Mouse (Mus musculus) limb, embryonic 11.5 days (tissue): ENCODE measurements around the gene Plcl2. TPM values are rescaled to one million over a fixed set of nuclear protein-coding genes. Genes with fewer than 3 reads are reported as not detected.
"Not testable (repeated sequence)": the region's sequence is repeated elsewhere in the genome, so short reads cannot be mapped to it uniquely, and the experiment has no call there.

Source experiments
- ATAC-seq: fragments of 200-750 bp; cut with Nextera tagmentation; 2 replicates; pipeline ENCODE4 v1.8.0; 2017; ENCODE audit warnings: low read depth; ENCODE audit not compliant: insufficient number of reproducible peaks, low FRiP score, low TSS enrichment
- DNase-seq: peaks from one replicate; pipeline ENCODE4 v3.0.0-alpha.2; 2015; ENCODE audit warnings: low spot score
- H3K27ac ChIP-seq: fragments of 300-500 bp; sonication (generic); replicated peaks from 2 replicates; pipeline ENCODE4 v1.5.1; 2014; ENCODE audit warnings: low read depth, mild to moderate bottlenecking, low read length
- H3K27me3 ChIP-seq: fragments of 300-500 bp; sonication (generic); 2 replicates; pipeline ENCODE4 v1.6.1; 2014; ENCODE audit warnings: mild to moderate bottlenecking, low read length, mixed read lengths; ENCODE audit not compliant: control insufficient read depth, insufficient read depth
- H3K36me3 ChIP-seq: fragments of 300-500 bp; sonication (generic); 2 replicates; pipeline ENCODE4 v1.6.1; 2014; ENCODE audit warnings: mild to moderate bottlenecking, low read length, moderate library complexity, mixed read lengths; ENCODE audit not compliant: control insufficient read depth, insufficient read depth
- H3K4me1 ChIP-seq: fragments of 300-500 bp; sonication (generic); 2 replicates; pipeline ENCODE4 v1.6.1; 2014; ENCODE audit warnings: low read length, mixed read lengths; ENCODE audit not compliant: control insufficient read depth, insufficient read depth
- H3K4me2 ChIP-seq: fragments of 300-500 bp; sonication (generic); 2 replicates; pipeline ENCODE4 v1.6.1; 2014; ENCODE audit warnings: low read depth, mild to moderate bottlenecking, moderate library complexity; ENCODE audit not compliant: severe bottlenecking
- H3K4me3 ChIP-seq: fragments of 300-500 bp; sonication (generic); 2 replicates; pipeline ENCODE4 v1.5.1; 2014; ENCODE audit warnings: low read depth, low read length
- H3K9ac ChIP-seq: fragments of 300-500 bp; sonication (generic); 2 replicates; pipeline ENCODE4 v1.6.1; 2014; ENCODE audit warnings: mild to moderate bottlenecking, low read length
- H3K9me3 ChIP-seq: fragments of 300-500 bp; sonication (generic); 2 replicates; pipeline ENCODE4 v1.6.1; 2016; ENCODE audit warnings: low read length; ENCODE audit not compliant: control insufficient read depth
- WGBS: fragments of 180-500 bp; shearing (Covaris S2); extraction: QIAGEN DNeasy Blood & Tissue Kit; methylation state at CpG from one replicate; pipeline ENCODE4 v1.1.7; 2014; 5-methylcytosine and 5-hydroxymethylcytosine counted together
- polyA plus RNA-seq: library from polyadenylated mRNA; unstranded; fragments of >200 nt; fragmentation: Nextera tagmentation; extraction: Ambion mirVana; gene quantifications from 2 replicates; pipeline ENCODE4 v1.2.1, GENCODE M21; 2014

The Plcl2 gene
- polyA plus RNA-seq, 1 experiment from 2014 or later, result 5.3 TPM

DNA sequence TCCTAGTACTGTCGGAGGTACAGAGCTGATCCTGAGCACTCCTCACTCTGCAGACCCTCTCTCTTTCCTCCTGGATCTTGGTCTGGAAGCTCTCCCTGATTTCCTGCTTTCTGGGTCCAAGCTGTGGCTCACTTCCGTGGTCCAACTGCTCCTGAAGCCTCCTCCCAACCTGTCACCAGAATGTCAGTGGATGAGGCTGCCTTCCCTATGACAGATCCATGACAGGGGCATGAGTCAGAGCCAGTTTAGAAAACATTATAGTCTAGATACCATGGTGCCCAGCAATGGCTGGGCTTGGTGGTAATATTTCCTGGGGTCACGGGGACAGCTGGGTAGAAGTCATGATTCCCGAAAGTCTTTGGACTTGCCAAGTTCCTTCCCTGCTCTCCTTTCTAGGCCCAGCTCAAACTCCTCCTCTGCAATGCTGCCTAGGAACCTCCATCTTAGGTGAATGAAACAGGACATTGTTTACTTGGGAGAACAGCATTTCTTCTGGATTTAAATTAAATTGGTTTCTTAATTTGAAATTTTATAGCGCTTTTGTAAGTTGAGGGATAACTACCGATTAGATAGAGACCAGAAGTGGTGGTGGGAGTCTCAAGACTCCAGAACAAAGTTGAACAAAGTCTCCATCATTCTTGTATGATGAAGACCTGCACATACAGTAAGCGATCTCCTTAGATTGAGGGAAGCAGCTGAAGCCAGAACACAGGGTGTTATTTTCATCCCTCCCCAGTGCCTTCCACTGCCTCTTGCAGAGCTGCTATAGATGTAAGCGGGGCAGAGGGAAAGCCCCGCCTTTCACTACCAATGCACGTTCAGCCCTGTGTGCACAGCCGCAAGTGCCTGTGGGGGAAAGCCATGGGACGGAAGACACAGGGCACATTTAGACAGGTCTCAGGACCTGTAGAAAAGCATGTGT, 170.7 kb downstream of the Plcl2 start:
- whole genome bisulfite sequencing, result 88% methylated on average over 12 of the region's 12 CpGs

DNA sequence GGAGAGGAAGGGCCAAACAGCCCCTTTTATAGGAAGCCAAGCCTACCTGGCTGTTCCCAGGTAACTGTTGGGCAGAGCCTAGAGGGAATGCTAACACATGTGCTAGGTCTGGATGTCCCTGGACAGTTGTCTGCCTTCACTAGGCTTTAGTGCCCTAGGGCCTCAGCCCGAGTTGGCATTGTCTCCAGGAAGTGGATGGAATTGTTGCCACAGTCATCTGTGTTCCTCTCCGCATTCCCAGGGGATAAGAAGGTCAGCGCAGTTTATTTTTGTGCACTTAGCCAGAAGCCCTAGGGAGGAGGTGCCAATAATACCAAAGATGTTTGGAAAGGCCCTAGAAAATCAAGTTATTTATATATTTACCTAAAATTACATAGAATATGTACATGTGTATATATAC, 173.5 kb downstream of the Plcl2 start:
- Histone ChIP-seq H3K27me3 (no peaks in the 10 kb centered on the region), H3K36me3 (no peaks in the 10 kb centered on the region), H3K27ac (no peak overlapping the region), H3K4me3 (no peak overlapping the region), H3K4me2 (no peak overlapping the region), H3K4me1 (peaks cover 10% of the 10 kb centered on the region), H3K9me3 (no peaks in the 10 kb centered on the region), H3K9ac (no peak overlapping the region)
- no peak for DNase-seq
- no peak for ATAC-seq
- WGBS, result 89% methylated on average over 3 of the region's 3 CpGs

More for the DNA sequence above, 170.7 kb downstream of the Plcl2 start:
- Histone ChIP-seq H3K27ac (no peak overlapping the region), H3K4me2 (no peak overlapping the region), H3K9me3 (no peaks in the 10 kb centered on the region), H3K9ac (no peak overlapping the region), H3K27me3 (no peaks in the 10 kb centered on the region), H3K4me3 (no peak overlapping the region), H3K36me3 (no peaks in the 10 kb centered on the region), H3K4me1 (peaks cover 14% of the 10 kb centered on the region)
- ATAC-seq, result no peak
- DNase-seq, result no peak

DNA sequence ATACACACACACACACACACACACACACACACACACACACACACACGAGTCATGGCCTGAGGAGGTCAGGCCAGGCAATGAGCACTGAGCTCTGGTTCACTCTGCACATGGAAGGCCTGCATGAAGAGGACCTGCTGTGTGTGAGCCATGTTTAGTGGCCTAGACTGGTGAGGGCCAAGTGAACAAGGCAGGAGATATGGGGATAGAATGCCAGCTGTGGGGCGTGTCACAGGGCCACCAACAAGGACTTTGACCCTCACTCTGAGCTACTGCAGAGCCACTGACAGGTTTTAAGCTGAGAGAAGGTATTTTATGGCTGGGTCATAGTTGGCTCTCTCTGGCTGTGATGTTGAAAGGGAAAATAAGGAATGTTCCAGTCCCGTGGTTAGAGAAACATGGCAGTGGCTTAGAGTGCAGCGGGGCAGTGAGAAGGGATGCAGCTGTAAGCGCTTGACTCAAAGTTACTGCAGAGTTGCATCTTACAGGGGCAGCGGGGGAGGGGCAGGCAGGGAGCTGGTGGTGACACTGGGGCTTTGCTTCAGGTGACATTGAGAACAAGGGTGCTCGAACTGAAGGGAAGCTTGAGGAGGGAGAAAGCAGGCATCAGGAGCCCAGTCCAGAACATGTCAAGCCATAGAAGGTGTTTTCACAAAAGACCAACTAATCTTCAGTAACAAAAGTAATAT, 175.9 kb downstream of the Plcl2 start:
- Histone ChIP-seq H3K36me3 (no peaks in the 10 kb centered on the region), H3K9ac (no peak overlapping the region), H3K4me2 (no peak overlapping the region), H3K9me3 (no peaks in the 10 kb centered on the region), H3K4me1 (no peaks in the 10 kb centered on the region), H3K4me3 (no peak overlapping the region), H3K27ac (no peak overlapping the region), H3K27me3 (no peaks in the 10 kb centered on the region)
- DNase-seq (no peak), ATAC-seq (no peak)
- 62% methylated on average over 7 of the region's 7 CpGs for WGBS

DNA sequence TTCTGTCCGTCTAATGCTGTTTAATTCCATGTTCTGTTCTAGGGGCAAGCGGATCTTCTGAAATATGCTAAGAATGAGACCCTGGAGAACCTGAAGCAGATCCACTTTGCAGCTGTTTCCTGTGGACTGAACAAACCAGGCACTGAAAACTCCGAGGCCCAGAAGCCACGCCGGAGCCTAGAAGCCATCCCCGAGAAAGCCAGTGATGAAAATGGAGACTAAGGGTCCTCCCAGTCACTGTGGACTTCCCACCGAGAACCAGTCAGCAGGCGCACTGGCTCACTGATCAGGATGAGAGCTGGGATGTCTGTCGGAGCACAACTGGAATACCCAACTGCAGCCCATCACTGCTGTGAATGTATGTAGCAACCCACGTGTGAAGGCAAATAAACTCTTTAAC, 178.5 kb downstream of the Plcl2 start:
- Histone ChIP-seq H3K4me2 (no peak overlapping the region), H3K4me3 (no peak overlapping the region), H3K36me3 (no peaks in the 10 kb centered on the region), H3K27me3 (no peaks in the 10 kb centered on the region), H3K9ac (no peak overlapping the region), H3K9me3 (no peaks in the 10 kb centered on the region), H3K4me1 (no peaks in the 10 kb centered on the region), H3K27ac (no peak overlapping the region)
- WGBS, result 88% methylated on average over 10 of the region's 10 CpGs
- no peak for ATAC-seq
- DNase-seq, result no peak

DNA sequence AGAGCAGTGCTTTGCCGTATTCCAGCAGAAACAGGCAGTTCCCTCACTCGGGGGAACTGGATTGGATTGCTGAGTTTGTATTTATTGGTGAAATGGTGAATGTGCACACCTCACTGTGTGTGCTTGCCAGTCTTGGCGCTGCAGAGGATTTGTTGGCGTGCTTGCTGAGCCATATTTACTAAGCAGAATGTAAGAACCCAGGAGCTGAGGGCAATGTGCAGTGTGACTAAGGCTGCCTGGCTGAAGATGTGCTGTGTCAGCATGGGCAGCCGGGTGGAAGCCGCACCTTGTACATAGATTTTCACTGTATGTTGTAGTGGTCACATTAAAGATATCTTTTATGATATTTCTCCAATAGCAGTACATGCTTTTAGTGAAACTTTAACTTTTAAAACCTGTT, 178.9 kb downstream of the Plcl2 start:
- no peaks in the 10 kb centered on the region for H3K4me1 ChIP-seq
- H3K9me3 ChIP-seq, result no peaks in the 10 kb centered on the region
- no peak for DNase-seq
- no peak for ATAC-seq
- H3K4me3 ChIP-seq, result no peak overlapping the region
- no peak overlapping the region for H3K27ac ChIP-seq
- no peak overlapping the region for H3K4me2 ChIP-seq
- H3K36me3 ChIP-seq, result no peaks in the 10 kb centered on the region
- no peaks in the 10 kb centered on the region for H3K27me3 ChIP-seq
- H3K9ac ChIP-seq, result no peak overlapping the region
- 90% methylated on average over 6 of the region's 6 CpGs for WGBS

DNA sequence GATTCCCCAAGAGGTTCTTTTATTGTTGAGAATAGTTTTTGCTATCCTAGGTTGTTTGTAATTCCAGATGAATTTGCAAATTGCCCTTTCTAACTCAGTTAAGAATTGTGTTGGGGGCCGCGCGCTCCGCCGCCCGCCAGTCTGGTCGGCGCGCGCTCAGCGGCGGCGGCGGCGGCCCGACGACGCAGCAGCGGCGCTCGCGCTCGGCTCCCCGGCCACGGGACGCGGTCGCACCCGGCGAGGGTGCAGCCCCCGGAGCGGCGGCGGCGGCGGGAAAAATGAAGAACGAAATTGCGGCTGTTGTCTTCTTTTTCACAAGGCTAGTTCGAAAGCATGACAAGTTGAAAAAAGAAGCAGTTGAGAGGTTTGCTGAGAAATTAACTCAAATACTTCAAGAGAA, 189.2 kb downstream of the Plcl2 start:
- 2% methylated on average over 32 of the region's 39 CpGs for WGBS
- H3K27ac ChIP-seq, ATAC-seq, H3K4me1 ChIP-seq, DNase-seq, H3K4me3 ChIP-seq, H3K36me3 ChIP-seq, H3K9ac ChIP-seq, H3K27me3 ChIP-seq, H3K9me3 ChIP-seq: not testable (repeated sequence)
- H3K4me2 ChIP-seq, result peak overlapping the region; percentile 25; the same call in 1 of the 2 replicates

DNA sequence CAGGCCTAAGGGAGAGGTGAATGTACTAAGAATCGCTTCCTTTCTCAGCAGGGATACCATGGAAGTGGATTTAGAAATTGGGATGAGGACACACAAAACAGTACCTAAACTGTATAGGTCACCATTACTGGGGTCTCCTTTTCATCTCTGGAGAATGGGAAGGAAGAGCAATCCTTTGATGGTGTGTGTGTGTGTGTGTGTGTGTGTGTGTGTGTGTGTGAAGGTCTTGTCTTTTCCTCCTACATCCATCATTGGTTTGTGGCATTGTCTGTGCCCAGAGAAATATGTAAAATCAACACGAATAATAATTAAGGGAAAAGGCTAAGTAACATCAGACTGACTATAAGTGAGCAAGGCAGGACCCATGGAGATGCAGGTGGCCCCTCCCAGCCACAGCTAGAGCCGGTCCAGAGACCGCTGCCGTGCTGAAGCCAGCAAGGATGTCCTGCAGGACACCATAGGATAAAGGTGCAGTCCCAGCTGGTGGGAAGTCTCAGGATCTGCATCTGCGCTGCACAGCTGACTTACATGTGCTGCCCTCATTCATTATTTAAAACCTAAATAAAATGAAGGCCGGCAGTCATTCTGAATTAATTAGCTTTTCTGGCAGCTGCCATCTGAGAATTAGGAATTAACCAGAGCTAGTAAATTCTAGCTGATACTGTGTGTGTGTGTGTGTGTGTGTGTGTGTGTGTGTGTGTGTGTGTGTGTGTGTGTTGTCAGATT, 201.5 kb downstream of the Plcl2 start:
- no peaks in the 10 kb centered on the region for H3K27me3 ChIP-seq
- H3K4me3 ChIP-seq, result no peak overlapping the region
- no peaks in the 10 kb centered on the region for H3K9me3 ChIP-seq
- no peak for ATAC-seq
- H3K9ac ChIP-seq, result no peak overlapping the region
- H3K27ac ChIP-seq, result no peak overlapping the region
- 70% methylated on average over 7 of the region's 7 CpGs for WGBS
- no peak overlapping the region for H3K4me2 ChIP-seq
- no peaks in the 10 kb centered on the region for H3K36me3 ChIP-seq
- H3K4me1 ChIP-seq, result no peaks in the 10 kb centered on the region
- no peak for DNase-seq

DNA sequence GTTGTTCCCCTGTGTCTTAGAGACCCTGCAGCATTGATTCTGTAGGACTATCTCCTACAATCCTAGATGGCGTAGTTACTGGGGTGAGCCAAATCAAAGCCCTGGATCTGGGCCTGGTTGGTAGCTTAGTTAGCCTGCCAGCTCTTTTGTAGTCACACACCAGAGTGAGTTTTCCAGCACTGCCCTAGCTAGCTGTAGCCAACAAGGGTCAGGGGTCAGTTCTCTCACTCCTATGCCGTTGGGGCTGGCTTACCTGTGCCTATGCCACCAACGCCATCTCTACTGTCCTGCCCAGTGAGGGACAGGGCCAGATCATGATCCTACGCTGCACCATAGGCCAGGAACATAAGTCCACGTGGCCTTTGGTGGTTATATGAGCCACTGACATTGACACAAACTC, 208.4 kb downstream of the Plcl2 start:
- no peak overlapping the region for H3K27ac ChIP-seq
- H3K4me1 ChIP-seq, result no peaks in the 10 kb centered on the region
- no peaks in the 10 kb centered on the region for H3K27me3 ChIP-seq
- WGBS, result 85% methylated on average over 5 of the region's 5 CpGs
- H3K36me3 ChIP-seq, result no peaks in the 10 kb centered on the region
- H3K9me3 ChIP-seq, result 0 out of 2 replicates have a peak, but pooled peaks cover 2% of the 10 kb centered on the region
- no peak overlapping the region for H3K4me3 ChIP-seq
- no peak overlapping the region for H3K9ac ChIP-seq
- peak; percentile 11 for DNase-seq
- H3K4me2 ChIP-seq, result no peak overlapping the region
- ATAC-seq, result no peak
